Mouse (Mus musculus): ENCODE data around the gene Ripk1. TPM values are rescaled to one million over a fixed set of nuclear protein-coding genes. Genes with fewer than 3 reads are reported as not detected.

The Ripk1 gene
- polyA plus RNA-seq, 1 experiment from 2014 or later = 12.7 TPM

GRCm38 (mm10) chr13:34038901-34039341 is 36.8 kb downstream of the Ripk1 start:
- Histone ChIP-seq H3K4me2 (peak overlapping the region; percentile 72), H3K9ac (replicated peaks) (no peak overlapping the region), H3K4me3 (replicated peaks) (peak overlapping the region; percentile 71), H3K27me3 (no peaks in the 10 kb centered on the region), H3K36me3 (peaks cover 3% of the 10 kb centered on the region; the same call in 1 of the 2 replicates), H3K27ac (peak overlapping the region; percentile 37; the same call in 1 of the 2 replicates), H3K4me1 (replicated peaks) (peaks cover 11% of the 10 kb centered on the region), H3K9me3 (no peaks in the 10 kb centered on the region)
- 42% methylated on average over 8 of the region's 8 CpGs for WGBS
- ATAC-seq (ENCODE audit: insufficient number of reproducible peaks, insufficient read depth, low FRiP score, low TSS enrichment, low read depth) = no peak

GRCm38 (mm10) chr13:34040091-34040490 is 37.9 kb downstream of the Ripk1 start:
- 86% methylated on average over 3 of the region's 3 CpGs for WGBS

GRCm38 (mm10) chr13:34043716-34044393 is 41.7 kb downstream of the Ripk1 start:
- H3K4me2 ChIP-seq = no peak overlapping the region
- H3K4me1 ChIP-seq (replicated peaks) = peaks cover 3% of the 10 kb centered on the region
- no peaks in the 10 kb centered on the region for H3K9me3 ChIP-seq
- no peak overlapping the region for H3K27ac ChIP-seq
- ATAC-seq (ENCODE audit: insufficient number of reproducible peaks, insufficient read depth, low FRiP score, low TSS enrichment, low read depth) = no peak
- peaks cover 11% of the 10 kb centered on the region; the same call in 1 of the 2 replicates for H3K36me3 ChIP-seq
- no peaks in the 10 kb centered on the region for H3K27me3 ChIP-seq
- H3K4me3 ChIP-seq (replicated peaks) = no peak overlapping the region
- H3K9ac ChIP-seq (replicated peaks) = no peak overlapping the region
- 79% methylated on average over 7 of the region's 7 CpGs for WGBS

More at GRCm38 (mm10) chr13:34040091-34040490, 37.9 kb downstream of the Ripk1 start:
- Histone ChIP-seq H3K4me3 (replicated peaks) (no peak overlapping the region), H3K9ac (replicated peaks) (no peak overlapping the region), H3K4me2 (no peak overlapping the region), H3K36me3 (no peaks in the 10 kb centered on the region; the same call in 1 of the 2 replicates), H3K27me3 (no peaks in the 10 kb centered on the region), H3K27ac (no peak overlapping the region), H3K4me1 (replicated peaks) (peaks cover 11% of the 10 kb centered on the region), H3K9me3 (no peaks in the 10 kb centered on the region)
- no peak for ATAC-seq (ENCODE audit: insufficient number of reproducible peaks, insufficient read depth, low FRiP score, low TSS enrichment, low read depth)

- Histone ChIP-seq H3K27ac (no peak overlapping the region), H3K9me3 (no peaks in the 10 kb centered on the region), H3K4me1 (replicated peaks) (no peaks in the 10 kb centered on the region), H3K27me3 (no peaks in the 10 kb centered on the region), H3K36me3 (peaks cover 24% of the 10 kb centered on the region; the same call in 1 of the 2 replicates), H3K9ac (replicated peaks) (no peak overlapping the region), H3K4me3 (replicated peaks) (no peak overlapping the region), H3K4me2 (no peak overlapping the region)
- ATAC-seq (ENCODE audit: insufficient number of reproducible peaks, insufficient read depth, low FRiP score, low TSS enrichment, low read depth) = no peak
- 66% methylated on average over 5 of the region's 5 CpGs for WGBS
These were observed 43.5 kb downstream of the Ripk1 start for GRCm38 (mm10) chr13:34045511-34046249.

DNA sequence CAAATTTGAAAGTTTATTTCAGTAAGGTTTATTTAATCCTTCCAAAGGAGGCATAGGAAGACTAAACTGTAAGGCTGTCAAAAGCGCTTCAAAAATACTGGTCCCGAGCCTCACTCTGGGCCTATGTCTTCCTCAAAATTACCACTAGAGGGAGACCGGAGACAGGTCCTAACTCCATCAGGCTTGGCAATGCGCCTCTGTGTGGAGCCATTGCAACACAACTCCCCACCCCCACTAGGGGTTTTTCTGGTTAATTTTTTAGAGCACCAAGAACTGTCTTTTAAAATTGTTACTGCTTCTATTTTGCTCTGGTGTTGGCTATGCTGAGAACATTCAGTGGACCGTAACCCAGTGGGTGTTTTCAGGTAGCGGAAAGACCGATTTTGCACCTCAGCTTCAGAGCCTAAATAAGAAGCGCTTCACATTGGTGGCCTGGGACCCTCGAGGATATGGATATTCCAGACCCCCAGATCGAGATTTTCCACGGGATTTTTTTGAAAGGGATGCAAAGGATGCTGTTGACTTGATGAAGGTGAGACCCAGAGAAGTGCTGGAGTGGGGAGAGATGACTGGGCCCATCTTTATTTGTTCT is 44.4 kb downstream of the Ripk1 start:
- H3K4me1 ChIP-seq (replicated peaks) = no peaks in the 10 kb centered on the region
- H3K27ac ChIP-seq = no peak overlapping the region
- WGBS = 46% methylated on average over 11 of the region's 11 CpGs
- H3K36me3 ChIP-seq = peaks cover 33% of the 10 kb centered on the region
- no peak overlapping the region for H3K9ac ChIP-seq (replicated peaks)
- ATAC-seq (ENCODE audit: insufficient number of reproducible peaks, insufficient read depth, low FRiP score, low TSS enrichment, low read depth) = peak; percentile 84
- H3K9me3 ChIP-seq = no peaks in the 10 kb centered on the region
- no peak overlapping the region for H3K4me2 ChIP-seq
- H3K4me3 ChIP-seq (replicated peaks) = no peak overlapping the region
- H3K27me3 ChIP-seq = no peaks in the 10 kb centered on the region

DNA sequence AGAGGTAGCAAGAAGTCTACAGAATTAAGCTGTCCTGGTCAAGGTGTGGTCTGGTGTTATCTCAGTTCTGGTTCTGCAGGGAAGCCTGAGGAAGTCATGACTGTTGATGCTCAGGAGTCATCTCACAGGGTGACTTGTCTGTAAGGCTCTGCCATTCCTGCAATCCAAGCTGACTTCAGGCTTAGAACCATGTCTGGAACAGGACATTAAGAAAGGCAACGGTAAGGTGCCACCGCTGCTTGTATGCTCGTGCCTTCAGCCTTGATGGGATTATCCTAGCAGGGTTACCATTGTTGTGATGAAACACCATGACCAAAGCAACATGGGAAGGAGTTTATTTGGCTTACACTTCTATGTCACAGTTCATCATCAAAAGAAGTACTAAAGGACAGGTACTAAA is 45.4 kb downstream of the Ripk1 start:
- no peak for ATAC-seq (ENCODE audit: insufficient number of reproducible peaks, insufficient read depth, low FRiP score, low TSS enrichment, low read depth)
- H3K9ac ChIP-seq (replicated peaks) = no peak overlapping the region
- no peaks in the 10 kb centered on the region for H3K27me3 ChIP-seq
- no peak overlapping the region for H3K4me3 ChIP-seq (replicated peaks)
- H3K4me1 ChIP-seq (replicated peaks) = no peaks in the 10 kb centered on the region
- no peak overlapping the region for H3K4me2 ChIP-seq
- peaks cover 42% of the 10 kb centered on the region for H3K36me3 ChIP-seq
- 93% methylated on average over 3 of the region's 3 CpGs for WGBS
- no peak overlapping the region for H3K27ac ChIP-seq
- H3K9me3 ChIP-seq = no peaks in the 10 kb centered on the region

- H3K27me3 ChIP-seq = no peaks in the 10 kb centered on the region
- H3K9ac ChIP-seq (replicated peaks) = no peak overlapping the region
- no peaks in the 10 kb centered on the region for H3K4me1 ChIP-seq (replicated peaks)
- WGBS = 93% methylated on average over 8 of the region's 8 CpGs
- H3K4me2 ChIP-seq = no peak overlapping the region
- H3K36me3 ChIP-seq = peaks cover 66% of the 10 kb centered on the region
- no peak overlapping the region for H3K4me3 ChIP-seq (replicated peaks)
- no peaks in the 10 kb centered on the region for H3K9me3 ChIP-seq
- no peak overlapping the region for H3K27ac ChIP-seq
- no peak for ATAC-seq (ENCODE audit: insufficient number of reproducible peaks, insufficient read depth, low FRiP score, low TSS enrichment, low read depth)
These were observed 48.3 kb downstream of the Ripk1 start for GRCm38 (mm10) chr13:34050479-34050878.

GRCm38 (mm10) chr13:34051692-34052091 is 49.5 kb downstream of the Ripk1 start:
- Histone ChIP-seq H3K9me3 (0 out of 2 replicates have a peak, but pooled peaks cover 3% of the 10 kb centered on the region), H3K27ac (no peak overlapping the region), H3K27me3 (no peaks in the 10 kb centered on the region), H3K4me1 (replicated peaks) (no peaks in the 10 kb centered on the region), H3K36me3 (peaks cover 74% of the 10 kb centered on the region), H3K4me3 (replicated peaks) (no peak overlapping the region), H3K9ac (replicated peaks) (no peak overlapping the region), H3K4me2 (no peak overlapping the region)
- no peak for ATAC-seq (ENCODE audit: insufficient number of reproducible peaks, insufficient read depth, low FRiP score, low TSS enrichment, low read depth)
- WGBS = 90% methylated on average over 3 of the region's 3 CpGs

- no peak overlapping the region for H3K27ac ChIP-seq
- H3K9ac ChIP-seq (replicated peaks) = no peak overlapping the region
- H3K4me2 ChIP-seq = no peak overlapping the region
- no peak overlapping the region for H3K4me3 ChIP-seq (replicated peaks)
- no peak for ATAC-seq (ENCODE audit: insufficient number of reproducible peaks, insufficient read depth, low FRiP score, low TSS enrichment, low read depth)
- no peaks in the 10 kb centered on the region for H3K27me3 ChIP-seq
- no peaks in the 10 kb centered on the region for H3K4me1 ChIP-seq (replicated peaks)
- 0 out of 2 replicates have a peak, but pooled peaks cover 3% of the 10 kb centered on the region for H3K9me3 ChIP-seq
- 80% methylated on average over 13 of the region's 13 CpGs for WGBS
- H3K36me3 ChIP-seq = peaks cover 81% of the 10 kb centered on the region
These were observed 51.6 kb downstream of the Ripk1 start for GRCm38 (mm10) chr13:34053673-34054282.

DNA sequence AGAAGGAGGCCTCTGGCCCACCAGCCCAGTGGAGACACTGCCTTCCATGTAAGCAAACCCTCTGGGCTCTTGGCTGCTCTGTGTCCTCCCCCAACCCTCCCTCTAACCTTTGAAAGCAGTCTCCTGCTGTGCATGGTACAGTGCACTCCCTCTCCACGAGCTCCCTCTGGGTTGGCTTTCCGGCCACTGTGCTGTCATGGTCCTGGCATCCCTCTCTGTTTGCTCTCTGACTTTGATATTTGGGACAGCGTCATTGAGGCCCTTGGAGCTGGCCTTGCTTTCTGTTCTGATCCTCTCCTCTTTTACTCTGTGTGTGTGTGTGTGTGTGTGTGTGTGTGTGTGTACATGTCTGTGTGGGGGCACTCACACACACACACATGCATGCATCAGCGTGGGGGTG is 52.2 kb downstream of the Ripk1 start:
- ATAC-seq (ENCODE audit: insufficient number of reproducible peaks, insufficient read depth, low FRiP score, low TSS enrichment, low read depth) = no peak
- no peak overlapping the region for H3K27ac ChIP-seq
- no peaks in the 10 kb centered on the region for H3K4me1 ChIP-seq (replicated peaks)
- H3K4me3 ChIP-seq (replicated peaks) = no peak overlapping the region
- no peak overlapping the region for H3K4me2 ChIP-seq
- 0 out of 2 replicates have a peak, but pooled peaks cover 3% of the 10 kb centered on the region for H3K9me3 ChIP-seq
- H3K27me3 ChIP-seq = no peaks in the 10 kb centered on the region
- H3K36me3 ChIP-seq = peaks cover 82% of the 10 kb centered on the region
- 67% methylated on average over 4 of the region's 4 CpGs for WGBS
- H3K9ac ChIP-seq (replicated peaks) = no peak overlapping the region

GRCm38 (mm10) chr13:34054983-34055382 is 52.8 kb downstream of the Ripk1 start:
- Histone ChIP-seq H3K9me3 (0 out of 2 replicates have a peak, but pooled peaks cover 3% of the 10 kb centered on the region), H3K4me3 (replicated peaks) (no peak overlapping the region), H3K9ac (replicated peaks) (no peak overlapping the region), H3K4me2 (no peak overlapping the region), H3K27ac (no peak overlapping the region), H3K4me1 (replicated peaks) (no peaks in the 10 kb centered on the region), H3K36me3 (peaks cover 81% of the 10 kb centered on the region), H3K27me3 (no peaks in the 10 kb centered on the region)
- ATAC-seq (ENCODE audit: insufficient number of reproducible peaks, insufficient read depth, low FRiP score, low TSS enrichment, low read depth) = no peak
- WGBS = 89% methylated on average over 3 of the region's 3 CpGs
